Mouse (Mus musculus) A20 (cell line): ENCODE data around the gene Hmgb2.
"Not testable (repeated sequence)": the region's sequence is repeated elsewhere in the genome, so short reads cannot be mapped to it uniquely, and the experiment has no call there.

Experiments used
- DNase-seq: peaks from one replicate; pipeline ENCODE4 v3.0.0-alpha.2; 2011; ENCODE audit warnings: low read depth, low spot score

Hmgb2 gene

DNA sequence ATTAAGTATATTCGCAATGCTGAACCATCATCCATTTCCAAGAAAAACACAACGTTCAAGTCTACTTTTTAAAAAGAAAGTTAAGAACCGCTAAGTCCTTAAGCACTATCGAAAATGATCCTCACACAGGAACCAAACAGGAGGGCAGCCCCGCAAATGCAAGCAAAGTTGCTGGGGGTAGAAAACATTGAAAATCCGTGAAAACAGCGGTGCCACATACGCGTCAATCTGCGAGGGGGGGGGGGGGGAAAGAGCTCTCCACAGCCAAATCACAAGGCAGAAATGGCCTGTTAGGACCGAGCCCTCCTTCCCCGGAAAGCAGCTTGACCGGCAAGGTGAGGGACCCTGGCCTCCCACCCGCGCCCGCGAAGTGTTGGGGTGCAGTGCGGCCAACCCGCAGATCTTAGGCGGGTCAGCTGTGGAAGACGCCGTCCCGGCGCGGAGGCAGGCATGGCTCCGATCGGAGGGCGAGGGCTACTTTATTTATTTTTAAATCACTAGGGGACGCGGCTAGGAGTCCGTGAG lies 854 bp upstream of the Hmgb2 start:
- no peak for DNase-seq

DNA sequence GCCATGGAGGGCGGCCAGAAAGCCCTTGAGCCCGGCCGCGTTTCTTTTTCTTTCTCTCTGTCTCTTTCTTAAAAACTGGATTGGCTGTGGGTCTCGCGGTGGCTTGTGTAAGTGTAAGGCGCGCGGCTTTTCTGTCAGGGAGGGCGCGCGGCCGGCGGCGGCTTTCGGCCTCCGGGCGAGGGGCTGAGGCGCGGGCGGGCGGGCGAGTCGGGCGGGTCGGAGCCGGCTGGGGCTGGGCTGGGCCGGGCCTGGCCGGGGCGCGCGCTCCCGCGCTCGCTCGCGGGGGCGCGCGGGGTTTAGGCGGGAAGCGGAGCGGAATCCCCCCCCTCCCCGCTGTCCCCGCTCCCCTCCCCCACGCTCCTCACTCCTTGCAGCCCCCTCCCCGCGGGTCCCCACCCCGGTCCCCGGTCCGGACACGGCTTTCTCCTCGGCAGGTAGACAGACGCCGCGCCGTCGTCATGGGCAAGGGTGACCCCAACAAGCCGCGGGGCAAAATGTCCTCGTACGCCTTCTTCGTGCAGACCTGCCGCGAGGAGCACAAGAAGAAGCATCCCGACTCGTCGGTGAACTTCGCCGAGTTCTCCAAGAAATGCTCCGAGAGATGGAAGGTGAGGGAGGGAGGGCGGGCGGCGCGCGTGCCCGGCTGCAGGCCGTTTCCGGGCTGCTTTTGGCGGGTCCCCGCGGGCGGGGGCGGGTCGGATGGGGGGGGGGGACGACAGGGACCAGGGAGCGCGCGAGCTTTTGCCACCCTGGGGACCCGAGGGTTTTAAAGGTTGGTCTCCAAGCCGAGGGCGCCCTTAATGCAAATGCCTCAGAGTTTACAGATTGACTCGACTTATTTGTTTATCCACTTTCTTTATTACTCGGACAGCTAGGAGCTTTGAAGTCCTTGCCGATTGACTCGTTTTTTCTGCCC lies 692 bp downstream of the Hmgb2 start:
- peak; percentile 67 for DNase-seq

DNA sequence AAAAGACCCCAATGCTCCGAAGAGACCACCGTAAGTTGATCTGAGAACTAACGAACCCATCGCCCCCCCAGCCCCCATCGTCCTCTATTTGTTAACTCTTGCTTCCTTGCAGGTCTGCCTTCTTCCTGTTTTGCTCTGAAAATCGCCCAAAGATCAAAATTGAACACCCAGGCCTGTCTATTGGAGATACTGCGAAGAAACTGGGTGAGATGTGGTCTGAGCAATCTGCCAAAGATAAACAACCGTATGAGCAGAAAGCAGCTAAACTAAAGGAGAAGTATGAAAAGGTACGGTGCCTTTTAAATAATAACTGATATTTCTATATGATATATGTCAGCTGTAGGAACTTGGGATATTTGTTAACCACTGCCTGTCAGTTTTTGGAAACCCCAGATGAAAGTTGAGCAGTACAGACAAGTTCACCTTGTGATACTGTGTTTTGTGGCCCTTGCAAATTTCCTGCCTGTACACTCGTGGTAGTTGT lies 1.5 kb downstream of the Hmgb2 start:
- DNase-seq, result peak; percentile 40

DNA sequence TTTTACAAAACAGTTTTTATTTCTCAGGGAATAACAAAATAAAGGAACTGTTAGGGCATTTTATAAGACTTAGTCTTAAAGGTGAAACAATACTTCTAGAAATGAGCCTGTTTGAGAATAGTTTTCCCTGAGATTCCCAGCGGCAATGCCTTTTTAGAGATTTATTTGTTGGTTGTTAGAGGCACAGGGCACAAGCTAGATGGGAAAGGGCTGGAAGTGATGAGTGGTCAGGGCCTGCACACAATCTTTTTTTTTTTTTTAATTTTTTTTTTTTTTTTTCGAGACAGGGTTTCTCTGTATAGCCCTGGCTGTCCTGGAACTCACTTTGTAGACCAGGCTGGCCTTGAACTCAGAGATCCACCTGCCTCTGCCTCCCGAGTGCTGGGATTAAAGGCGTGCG lies 5.0 kb downstream of the Hmgb2 start:
- DNase-seq, result not testable (repeated sequence)

DNA sequence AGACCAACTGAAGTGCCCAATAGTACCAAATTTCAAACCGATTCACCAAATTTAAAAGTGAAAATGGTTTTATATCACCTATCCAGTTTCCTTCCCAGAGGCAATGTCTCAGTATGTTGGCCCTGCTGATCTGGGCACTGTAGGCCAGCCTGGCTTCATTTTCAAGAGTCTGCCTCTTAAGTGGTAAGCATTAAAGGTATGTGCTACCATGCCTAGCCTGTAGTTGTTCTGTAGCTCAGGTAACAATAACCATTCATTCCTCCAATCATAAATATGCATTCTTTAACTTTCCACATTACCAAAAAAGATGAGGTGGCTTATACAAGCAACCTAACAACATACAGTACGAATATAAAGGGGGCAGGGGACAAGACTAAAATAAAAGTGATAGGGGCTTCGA lies 6.0 kb downstream of the Hmgb2 start:
- peak; percentile 42 for DNase-seq

DNA sequence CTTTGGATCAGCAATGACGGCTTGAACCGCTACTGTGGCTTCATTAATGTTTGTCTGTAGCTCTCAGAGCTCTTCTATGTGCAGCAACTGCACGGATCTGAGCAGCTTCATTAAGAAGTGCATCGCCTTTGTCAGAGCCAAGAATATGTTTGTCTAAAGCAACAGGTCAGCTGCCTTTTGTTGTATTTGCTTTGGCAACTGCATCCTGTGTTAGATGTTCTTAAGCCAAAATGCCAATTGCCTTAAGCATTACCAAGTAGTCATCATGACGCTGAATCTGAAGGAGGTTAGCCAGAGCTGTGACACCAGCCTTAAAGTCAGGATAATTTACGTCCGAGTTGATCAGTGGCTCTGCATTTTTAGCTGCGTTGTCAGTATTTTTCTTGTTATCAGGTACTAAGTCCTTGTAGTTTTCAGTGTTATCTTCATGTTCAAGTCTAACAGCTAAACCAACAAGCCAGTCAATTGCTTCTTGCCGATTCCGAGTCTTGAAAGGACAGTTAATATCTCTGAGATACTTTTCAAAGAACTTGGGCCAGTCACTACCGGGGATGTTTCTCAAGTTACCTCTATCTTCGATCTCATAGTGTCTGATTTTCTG lies 8.6 kb downstream of the Hmgb2 start:
- DNase-seq, result peak; percentile 32

DNA sequence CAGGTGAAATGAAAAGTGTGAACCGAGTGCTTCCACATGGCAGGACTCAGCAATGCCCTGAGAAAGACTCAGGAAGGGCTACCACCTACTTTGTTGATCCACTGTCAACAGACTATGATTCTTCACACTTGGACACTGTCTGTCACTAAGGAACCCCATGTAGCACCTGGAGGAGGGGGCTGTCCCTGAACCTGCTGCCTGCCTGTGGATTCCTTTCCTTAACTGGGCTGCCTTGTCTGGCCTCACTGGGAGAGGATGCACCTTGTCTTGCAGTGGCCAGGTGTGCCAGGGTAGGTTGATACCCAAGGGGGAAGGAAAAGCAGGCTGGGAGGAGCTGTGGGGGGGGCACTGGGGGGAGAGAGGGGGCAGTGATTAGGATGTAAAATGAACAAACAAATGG lies 16.3 kb downstream of the Hmgb2 start:
- DNase-seq, result no peak

DNA sequence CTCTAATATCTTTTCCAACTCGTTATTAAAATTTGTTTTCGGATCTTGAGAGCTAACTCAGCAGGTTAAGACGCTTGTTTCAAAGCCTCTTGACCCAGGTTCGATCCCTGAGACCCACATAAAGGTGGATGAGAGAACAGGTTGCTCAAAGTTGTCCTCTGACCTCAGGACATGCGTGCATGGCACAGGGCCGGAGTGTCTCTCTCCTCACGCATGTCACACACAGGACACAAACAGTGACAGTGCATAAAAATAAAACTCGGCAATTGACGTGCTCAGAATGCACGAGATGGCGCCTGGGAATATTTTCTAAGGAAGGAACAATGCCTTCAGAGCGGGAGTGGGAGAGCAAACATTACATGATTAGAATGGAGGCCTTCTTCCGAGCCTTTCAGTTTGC lies 18.5 kb downstream of the Hmgb2 start:
- no peak for DNase-seq

DNA sequence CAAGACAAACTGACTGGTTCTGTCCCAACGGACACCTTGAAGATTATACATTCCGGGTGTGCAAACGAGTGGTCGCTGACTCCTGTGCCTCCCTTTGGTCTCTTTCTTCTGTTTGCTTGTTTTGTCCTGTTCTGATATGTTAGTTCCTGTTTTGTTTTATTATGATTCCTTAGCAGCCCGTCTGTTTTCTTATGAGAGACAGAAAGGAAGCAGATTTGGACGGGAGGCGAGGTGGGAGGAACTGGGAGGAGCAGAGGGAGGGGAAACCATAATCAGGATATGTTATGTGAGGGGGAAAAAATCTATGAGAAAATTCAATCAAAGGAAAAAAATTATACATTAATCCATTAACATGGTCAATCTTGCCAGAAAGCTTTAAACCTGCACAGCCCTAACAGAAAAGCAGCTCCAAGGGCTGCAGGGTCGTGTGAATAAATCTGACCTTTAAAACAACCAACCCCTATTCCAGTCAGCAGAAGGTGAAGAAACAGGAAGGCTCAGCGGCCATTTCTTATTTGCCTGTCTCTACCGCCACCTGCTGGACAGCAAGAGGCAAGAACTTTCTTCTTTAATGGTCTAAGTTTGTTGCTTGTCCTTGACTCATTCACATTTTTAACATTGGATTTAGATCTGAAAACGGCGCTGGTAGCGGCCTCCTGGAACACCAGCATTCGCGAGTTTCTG lies 19.1 kb downstream of the Hmgb2 start:
- DNase-seq, result peak; percentile 88

DNA sequence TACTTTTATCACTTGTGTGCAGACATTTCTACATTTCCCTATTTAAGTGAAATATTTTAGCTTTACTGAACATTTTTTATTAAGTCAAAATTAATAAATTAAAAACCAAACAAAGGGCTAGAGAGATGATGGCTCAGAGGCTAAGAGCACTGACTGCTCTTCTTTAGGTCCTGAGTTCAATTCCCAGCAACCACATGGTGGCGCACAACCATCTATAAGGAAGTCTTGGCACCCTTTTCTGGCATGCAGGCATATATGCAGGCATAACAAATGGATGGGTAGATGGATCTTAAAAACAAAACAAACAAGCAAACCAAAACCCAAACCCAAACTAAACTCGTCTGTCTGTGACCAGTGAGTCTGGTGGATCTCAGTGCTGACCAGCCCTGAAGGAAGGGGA lies 20.5 kb downstream of the Hmgb2 start:
- peak; percentile 39 for DNase-seq

DNA sequence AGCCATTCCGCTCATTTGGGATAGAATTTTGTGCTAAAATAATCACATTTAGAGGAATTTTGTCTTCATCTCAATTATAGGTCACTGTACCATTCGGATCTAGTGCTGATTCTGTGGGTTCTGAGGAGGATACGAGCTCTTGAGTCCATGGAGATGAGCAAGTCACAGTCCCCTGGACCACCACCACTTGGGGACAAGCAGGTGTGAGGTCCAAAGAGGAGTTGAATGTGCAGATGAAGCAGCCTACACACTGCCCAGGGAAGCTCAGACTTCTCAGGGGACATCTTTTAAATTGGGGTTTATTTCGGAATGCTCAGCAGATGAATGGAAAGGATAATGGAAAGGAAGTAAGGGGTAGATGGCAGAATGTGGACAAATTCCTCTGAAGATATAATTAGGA lies 21.4 kb downstream of the Hmgb2 start:
- no peak for DNase-seq

DNA sequence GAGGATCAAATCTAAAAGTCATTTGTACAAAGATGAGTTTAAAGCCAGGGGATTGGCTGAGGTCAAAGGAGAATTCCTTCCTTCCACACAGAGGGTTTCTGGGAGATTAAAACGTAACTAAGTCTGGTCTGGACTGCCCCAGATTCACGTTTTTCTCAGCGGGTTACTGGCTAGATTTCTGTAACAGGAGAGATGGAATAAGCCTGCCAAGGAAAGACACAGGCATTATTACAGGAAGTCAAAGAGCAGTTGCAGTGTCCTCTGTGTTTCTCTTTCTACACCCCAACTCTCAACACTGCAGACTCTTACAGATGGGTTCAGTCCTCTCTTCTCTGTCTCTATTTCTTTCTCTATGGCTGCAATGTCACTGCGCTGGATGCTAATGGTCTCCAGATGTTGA lies 22.8 kb downstream of the Hmgb2 start:
- no peak for DNase-seq

DNA sequence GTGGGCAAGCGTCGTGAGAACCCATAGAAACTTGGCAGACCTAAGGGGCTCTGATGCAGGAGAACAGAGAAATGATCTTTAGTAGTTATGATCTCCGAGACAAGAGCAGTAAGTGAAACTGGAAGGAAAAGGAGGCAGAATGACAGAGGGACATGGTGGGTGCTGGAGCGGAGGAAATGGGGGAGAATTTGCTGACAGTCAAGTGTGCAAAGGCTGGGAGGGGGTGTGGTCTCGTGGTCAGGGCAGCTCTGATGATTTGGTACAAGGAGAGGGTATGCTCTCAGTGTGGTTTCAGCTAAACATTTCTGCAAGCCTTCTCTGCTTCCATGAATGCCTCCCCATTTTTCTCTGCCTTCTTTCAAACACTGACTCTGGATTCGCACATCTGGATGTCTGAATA lies 24.5 kb downstream of the Hmgb2 start:
- DNase-seq, result no peak

DNA sequence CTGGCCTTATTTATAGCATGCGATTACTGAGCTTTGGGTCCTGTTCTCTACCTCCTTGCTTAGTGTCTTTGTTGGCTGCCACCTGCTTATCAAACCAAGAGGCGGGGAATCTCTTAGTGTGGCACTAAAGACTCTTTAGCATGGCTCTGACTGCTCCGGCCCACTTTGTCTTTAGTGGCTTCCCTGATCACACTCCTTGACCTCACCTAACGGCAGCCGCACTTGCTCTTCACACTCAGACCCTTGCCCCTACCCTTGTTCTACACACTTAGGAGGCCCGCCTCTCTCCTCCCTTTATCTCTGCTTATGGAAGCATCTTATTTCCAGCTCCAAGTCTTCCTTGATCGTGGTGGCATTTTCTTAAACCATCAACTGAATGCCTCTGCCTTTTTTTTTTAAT lies 26.9 kb downstream of the Hmgb2 start:
- DNase-seq, result no peak

DNA sequence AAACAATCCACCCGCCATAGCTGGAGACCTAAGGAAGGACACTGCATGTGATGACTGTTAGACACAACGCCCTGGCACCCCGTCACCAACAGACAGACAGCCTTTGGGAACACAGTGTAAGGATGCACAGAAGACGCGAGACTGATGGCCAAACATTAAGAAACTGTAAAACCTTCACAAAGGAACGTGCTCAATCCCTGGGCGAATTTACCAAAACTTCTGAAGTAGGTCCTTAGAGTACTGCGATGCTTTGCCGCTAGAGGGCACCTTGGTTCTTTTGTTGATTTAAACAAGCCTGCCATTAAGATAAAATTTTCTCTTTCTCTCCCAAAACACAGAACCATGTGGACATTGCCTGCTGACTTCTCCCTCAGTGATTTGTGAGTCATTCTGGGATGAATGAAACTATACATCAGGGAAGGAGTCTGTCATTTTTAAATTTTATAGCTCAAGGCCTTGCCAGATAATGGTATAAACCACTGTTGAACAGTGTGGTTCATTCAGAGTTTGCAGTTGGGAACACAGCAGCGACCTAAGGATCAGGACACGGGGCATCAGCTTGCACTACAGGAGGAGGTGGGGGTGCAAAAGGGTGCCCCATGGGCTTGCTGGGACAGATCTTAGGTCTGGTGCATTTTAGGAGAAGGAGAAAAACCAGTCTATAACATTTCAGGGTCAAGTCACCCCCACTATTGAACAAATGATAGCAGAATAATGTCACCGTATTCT lies 28.6 kb downstream of the Hmgb2 start:
- peak; percentile 82 for DNase-seq

DNA sequence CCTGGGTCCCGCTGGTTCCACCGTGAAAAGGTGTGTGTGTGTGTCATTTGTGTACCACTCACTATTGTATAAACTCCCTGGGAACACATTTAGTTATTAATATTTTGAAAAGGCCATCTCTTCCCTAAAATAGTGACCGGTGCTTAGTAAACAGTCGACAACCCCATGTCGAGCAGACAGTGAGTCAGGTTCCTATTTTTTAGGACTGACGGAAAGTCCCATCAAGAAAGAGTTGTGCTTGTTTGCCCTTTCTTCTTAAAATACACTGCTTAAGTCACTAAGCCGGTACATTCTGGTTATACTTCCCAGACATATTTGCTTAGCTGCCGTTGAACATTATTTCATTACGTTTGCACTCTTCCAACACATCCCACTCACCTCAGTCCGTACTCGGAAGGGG lies 29.2 kb downstream of the Hmgb2 start:
- peak; percentile 55 for DNase-seq

DNA sequence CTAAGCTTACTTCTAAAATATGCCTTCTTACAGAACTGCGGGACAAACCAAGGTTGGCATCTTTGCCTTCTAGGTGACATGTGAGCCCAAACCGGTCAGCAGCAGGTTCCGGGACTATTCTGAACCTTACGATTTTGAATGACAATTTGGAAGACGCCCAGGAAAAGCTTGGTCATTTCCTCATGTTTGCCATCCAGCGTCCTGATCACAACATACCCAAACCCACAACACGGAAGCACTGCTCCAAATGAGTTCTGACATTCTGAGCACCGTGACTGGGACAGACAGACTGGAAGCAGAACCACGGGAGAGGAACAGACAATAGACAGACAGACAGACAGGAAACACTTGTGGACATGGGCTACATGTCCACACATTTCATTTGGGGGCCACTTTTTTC lies 29.7 kb downstream of the Hmgb2 start:
- no peak for DNase-seq

DNA sequence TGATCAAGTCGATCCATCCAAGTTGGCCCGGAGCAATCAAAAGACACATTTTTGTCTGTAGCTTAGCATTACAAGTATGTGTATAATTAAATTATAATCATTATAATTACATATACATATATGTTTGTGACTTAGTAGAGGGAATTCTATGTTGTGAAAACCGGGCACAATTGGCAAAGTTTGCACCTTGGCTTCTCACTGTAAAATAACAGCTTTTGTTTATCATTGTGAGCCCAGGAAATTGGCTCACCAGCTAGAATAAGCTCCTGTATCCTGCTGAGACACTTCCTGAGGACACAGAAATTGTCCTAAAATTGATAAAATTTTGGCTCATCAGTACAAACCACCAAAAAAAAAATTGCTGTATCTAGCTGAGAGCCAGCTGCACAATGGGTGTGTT lies 34.7 kb downstream of the Hmgb2 start:
- DNase-seq, result no peak

DNA sequence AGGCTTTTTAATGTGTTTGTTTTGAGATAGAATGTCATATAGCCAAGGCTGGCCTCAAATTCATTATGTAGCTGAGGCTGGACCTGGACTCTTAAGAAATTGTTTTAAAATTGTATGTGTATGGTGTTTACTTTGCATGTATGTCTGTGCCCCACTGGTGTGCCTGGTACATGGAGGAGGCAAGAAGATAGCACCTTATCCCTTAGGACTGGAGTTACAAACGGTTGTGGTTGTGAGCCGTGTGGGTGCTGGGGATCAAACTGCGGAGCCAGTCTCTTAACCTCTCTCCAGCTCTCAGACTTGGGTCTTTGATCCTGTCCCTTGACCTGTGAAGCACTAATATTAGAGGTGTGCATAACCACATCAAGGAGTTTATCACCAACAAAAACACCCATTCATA lies 35.1 kb downstream of the Hmgb2 start:
- no peak for DNase-seq

DNA sequence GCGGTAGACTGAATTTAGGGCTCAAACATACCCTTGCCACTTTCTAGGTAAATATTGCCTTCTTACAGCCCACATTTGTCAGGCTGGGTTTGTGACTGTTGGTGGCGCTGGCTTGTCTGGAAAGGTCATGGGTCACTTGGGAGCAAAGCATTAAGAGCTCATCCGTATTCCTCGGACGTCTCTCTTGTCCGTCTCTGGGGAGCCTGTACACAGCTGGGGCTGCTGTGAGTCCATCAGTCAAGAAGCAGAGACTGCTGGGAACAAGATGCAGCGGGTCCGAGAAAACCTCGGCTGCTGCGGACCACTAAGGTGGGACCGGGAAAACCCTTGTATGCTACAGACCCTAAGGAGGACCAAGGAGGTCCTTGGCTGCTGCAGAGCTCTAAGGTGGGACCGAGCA lies 35.9 kb downstream of the Hmgb2 start:
- DNase-seq, result no peak
